Mouse (Mus musculus) bone marrow, adult 2 months (tissue): ENCODE data around the gene Efemp1.

Experiments used
- CTCF ChIP-seq: fragments of 200-500 bp; IDR thresholded peaks from 2 replicates; pipeline ENCODE4 v1.5.1; 2011; ENCODE audit warnings: low read length, control low read depth; ENCODE audit not compliant: control insufficient read depth, insufficient read depth
- POLR2A ChIP-seq: fragments of 200-500 bp; IDR thresholded peaks from 2 replicates; pipeline ENCODE4 v1.6.1; 2011; ENCODE audit warnings: low read depth, mild to moderate bottlenecking, control low read depth, low read length, borderline replicate concordance; ENCODE audit not compliant: control insufficient read depth

DNA sequence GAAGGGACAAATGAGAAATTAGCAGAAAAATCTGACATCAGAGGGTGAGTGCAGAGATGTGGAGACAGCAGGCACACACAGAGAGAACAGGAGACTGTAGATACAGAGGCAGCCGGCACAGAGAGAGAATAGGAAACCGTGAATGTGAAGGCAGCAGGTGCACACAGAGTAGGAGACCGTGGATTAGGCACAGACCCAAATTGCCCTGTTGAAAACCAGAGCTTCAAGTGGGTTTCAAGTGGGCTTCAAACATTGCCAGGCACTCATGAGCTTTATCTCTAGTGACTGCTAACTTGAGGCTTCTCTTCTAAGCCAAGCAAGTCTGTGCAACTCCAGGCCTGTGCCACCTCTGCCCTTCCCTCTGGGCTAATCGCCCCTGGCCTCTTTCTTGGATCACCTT is 35.6 kb upstream of the Efemp1 start:
- TF ChIP-seq CTCF (no peak), POLR2A (no peak)
